Mouse (Mus musculus): ENCODE results near the gene Pltp.
"Not testable (repeated sequence)": the region's sequence is repeated elsewhere in the genome, so short reads cannot be mapped to it uniquely, and the experiment has no call there.

Pltp gene

DNA sequence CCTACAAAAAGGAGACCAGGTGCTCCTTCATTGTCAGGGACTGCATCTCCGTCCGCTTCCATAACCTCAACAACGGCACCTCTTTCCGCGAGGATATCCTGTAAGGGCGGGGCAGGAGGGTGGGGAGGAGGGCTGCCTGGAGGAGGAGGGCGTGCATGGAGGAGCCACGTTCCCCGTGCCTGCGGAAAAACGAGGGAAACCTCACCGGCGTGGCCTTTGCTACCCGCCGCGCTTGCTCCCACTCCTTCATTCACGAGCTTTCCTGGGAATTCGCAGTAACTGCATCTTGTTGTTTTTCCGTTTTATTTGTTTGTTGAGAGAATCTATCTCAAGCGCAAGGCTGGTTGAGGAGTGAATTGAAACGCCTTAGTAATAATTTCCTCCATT, 52.2 kb downstream of the Pltp start:
- no peak for DNase-seq (ENCODE audit: low read depth, low spot score)

DNA sequence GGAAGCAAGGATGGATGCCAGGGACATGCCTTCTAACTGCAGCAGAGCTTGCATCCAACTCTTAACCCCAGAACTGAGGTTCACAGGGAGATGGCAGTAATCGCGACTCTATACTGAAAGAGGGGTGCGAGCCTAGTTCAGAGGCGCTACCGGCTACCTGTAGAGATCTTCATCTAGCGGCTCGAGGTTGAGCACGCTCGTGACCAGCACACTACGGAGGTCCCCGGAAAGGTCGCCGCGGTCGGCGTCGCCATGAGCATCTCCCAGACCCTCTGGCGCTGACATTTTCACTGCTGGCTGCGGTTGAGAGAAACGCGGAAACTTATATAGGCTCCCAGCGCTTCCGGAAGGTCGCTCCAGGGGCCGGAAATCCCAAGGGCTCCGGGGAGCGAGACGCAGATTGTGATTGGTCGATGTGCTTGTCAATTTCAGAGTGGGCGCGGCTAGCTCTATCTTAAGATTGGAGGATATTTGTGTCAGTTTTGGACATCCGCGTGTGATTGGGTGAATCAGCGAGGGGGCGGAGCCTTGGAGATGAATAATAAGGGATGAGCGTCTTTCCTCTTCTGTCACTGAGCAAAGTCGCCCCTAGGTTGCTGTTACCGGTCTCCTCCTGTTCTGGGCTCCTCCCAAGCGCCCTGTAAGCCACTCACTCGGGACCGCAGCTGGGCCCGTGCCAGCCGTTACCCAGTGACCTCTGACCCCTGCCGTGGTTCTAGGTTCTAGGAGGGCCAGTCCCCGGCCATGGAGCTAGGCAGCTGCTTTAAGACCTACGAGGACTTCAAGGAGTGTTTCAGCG, 52.8 kb downstream of the Pltp start, which contains the start of the genes Acot8 and Zswim3:
Gene Acot8, minus strand, starts transcription at position 350 of the 799 bp plus-strand sequence.
Gene Zswim3, plus strand, starts transcription at position 566 of the 799 bp plus-strand sequence.
- DNase-seq (ENCODE audit: low read depth, low spot score), result peak; percentile 99

DNA sequence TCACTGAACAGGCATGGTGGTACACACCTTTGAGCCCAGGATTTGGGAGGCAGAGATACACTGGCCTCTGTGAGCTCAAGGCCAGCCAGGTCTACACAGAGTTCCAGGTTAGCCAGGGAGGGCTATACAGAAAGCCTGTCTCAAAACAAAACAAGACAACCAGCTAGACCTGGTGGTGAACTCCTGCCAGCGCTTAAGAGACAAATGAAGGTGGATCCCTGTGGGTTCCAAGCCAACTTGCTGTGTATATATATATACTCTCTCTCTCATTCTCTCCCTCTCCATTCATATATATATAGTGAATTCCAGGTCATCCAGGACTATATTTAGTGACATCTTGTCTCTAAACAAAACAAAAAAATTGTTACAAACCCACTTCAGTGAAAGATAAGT, 53.6 kb downstream of the Pltp start:
- DNase-seq (ENCODE audit: low read depth, low spot score), result no peak

DNA sequence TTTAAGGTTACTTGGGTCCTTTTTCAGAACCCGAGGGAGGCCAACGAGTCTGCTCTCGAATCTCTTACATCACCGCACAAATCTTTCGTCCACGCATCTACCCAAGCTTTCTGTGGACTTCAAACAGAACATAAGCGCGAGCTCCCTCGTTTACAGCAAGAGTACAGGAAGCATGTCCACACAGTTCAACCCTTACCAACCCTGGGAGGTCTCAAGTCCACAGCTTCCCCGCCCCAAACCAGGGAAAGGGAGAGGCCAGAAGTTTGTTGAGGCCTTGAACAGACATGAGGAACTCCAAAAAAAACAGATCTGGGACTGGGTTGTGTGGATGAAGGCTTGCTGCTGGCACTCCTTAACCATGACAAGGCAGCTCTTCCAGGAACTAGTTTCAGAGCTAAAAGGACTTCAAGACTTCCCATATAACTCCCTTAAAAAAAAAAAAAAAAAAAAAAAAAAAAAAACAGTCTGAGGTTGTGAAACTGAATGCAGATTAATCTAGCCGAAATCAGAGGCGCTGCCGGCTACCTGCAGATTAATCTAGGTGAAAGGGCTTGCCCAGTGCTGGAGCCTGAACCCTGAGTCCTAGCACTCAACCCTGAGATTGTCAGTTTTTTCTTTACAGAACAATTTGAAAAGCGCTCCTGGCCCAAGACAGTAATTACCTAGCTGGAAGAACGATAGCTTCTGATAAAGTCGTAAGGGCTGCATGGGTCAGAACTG, 54.1 kb downstream of the Pltp start:
- DNase-seq (ENCODE audit: low read depth, low spot score), result no peak

DNA sequence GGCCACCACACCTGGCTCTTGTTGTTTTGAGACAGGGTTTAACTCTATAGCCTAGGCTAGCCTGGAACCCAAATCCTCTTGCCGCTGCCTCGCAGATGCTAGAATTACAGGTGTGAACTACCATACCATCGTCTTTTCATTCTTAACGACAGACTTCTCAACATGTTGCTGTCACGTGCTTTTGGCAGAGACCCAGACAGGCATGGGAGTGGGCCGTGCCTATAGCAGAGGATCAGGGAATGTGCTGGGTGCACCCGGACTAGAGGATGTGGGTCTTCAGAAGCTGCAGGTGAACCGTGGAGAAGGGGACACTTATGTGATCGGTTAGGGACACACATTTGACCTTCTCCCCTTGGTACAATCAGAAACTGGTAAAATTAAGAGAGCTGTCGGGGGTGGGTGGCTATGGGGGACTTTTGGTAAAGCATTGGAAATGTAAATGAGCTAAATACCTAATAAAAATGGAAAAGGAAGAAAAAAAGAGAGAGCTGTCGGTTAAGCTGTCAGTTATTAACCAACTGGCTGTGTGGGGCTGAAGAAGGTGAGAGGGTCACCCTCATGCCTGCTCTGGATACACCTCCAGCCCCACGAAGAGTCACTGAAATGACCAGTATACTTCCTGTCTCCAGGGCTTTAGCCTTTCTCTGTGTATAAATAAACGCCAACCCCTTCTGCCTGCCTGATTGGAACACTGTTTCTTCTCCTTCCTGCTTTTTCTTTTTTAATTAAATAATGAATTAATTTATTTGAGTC, 57.1 kb downstream of the Pltp start:
- no peak for DNase-seq (ENCODE audit: low read depth, low spot score)

DNA sequence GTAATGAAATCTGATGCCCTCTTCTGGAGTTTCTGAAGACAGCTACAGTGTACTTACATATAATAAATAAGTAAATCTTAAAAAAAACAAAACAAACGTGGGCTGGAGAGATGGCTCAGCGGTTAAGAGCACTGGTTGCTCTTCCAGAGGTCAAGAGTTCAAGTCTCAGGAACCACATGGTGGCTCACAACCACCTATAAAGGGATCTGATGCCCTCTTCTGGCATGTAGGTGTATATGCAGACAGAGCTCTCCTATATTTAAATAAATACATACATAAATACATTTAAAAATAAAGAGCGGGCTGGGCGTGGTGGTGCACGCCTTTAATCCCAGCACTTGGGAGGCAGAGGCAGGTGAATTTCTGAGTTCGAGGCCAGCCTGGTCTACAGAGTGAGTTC, 59.0 kb downstream of the Pltp start:
- not testable (repeated sequence) for DNase-seq (ENCODE audit: low read depth, low spot score)

DNA sequence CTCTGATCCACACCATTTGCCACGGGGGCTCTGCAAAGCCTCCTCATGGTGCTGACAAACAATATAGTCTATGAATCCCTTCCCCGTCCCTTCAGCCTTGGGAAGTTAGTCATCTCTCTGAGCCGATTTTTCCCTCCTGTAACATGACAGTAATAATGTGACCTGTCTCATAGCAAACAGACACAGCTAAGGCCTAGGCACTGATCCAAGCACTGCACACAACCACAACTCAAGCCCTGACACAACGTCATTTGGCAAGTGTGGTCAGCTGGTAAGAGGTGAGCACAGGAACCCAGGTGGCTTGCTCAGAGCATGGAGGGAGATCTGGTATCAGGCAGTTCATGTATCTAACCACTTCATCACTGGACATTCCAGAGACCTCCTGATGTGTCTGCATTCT, 61.6 kb downstream of the Pltp start:
- no peak for DNase-seq (ENCODE audit: low read depth, low spot score)

DNA sequence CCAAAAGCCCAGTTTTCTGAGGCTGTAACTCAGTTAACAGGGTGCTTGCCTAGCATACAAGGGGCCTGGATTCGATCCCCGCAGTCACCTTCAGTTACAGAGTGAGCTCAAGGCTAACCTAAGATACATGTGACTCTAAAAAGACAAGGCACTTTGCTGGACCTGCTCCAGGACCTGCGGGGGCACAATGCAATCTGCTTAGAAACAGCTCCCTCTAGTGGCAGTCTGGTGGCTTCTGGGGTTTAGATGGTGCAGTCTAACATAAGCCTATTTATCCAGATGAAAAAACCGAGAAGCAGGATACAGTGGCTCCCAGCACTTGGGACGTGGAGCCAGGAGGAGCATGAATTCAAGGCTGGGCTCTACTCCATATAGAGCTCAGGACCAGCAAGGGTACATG, 63.2 kb downstream of the Pltp start:
- peak; percentile 79 for DNase-seq (ENCODE audit: low read depth, low spot score)

DNA sequence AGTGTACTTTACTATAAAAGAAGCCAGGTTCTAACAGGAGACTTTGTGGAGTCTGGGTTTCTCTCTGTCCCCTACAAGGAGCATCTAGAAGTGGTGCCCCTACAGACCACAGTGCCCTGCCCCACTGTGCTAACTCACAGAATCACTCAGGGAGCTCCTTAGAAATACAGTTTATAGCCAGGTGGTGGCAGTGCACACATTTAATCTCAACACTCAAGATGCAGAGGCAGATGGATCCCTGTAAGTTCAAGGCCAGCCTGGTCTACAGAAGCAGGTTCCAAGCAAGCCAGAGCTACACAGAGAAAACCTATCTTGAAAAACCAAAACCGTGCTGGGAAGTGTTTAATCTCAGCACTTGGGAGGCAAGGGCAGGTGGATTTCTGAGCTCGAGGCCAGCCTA, 63.7 kb downstream of the Pltp start:
- no peak for DNase-seq (ENCODE audit: low read depth, low spot score)

DNA sequence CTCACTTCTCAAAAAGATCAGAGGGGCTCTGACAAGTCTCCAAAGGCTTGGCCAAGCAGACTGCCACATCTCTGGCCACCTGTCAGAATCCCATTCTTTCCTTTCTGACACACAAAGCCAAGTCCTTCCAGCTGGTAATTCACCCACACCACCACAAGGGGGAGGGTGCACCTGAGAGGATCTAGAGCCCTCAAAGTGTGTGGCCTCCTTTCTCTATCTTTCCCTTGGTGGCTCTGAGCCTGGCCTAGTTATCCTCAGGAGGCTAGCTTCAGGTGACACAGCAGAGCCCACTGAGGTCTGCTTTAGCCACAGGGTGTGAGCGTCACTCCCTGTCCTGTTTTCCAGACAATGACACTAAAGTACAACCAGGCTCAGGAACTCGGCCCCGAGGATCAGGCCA, 64.3 kb downstream of the Pltp start:
- DNase-seq (ENCODE audit: low read depth, low spot score), result no peak

DNA sequence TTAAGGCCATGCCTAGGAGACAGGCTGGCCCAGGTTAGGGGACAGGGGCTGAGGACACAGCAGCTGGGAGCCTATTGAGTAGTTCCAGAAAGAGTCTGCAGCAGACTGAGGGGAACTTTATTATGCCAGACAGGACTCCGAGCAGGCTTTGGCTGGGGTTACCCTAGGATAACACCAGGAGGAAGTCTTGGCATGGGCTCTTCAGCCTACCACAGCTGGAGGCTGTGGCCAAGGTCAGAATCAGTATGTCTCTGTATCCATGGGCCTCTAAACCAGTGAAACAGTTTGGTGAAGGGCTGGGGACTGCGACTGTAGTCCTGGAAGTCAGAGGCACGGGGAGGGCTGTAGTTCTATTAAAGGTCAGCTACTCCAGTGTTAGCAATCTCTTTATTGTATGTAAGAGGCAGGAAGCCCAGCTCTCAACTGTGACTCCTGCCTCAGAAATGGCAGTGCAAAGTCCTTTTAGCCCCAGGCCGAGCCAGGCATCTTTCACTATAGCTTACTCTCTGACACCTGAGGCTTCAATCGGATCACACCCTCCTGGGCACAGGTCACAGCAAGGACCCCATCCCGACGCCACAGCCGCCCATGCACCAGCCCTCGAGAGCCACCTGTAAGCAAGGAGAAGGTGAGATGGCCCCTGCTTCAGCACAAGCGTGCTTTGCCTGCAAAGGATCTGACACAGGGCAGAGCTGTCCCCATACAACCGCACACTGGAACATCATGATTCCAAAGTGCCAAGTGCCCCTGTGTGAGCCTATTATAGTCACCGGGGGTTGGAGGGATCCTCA, 64.9 kb downstream of the Pltp start:
- no peak for DNase-seq (ENCODE audit: low read depth, low spot score)

DNA sequence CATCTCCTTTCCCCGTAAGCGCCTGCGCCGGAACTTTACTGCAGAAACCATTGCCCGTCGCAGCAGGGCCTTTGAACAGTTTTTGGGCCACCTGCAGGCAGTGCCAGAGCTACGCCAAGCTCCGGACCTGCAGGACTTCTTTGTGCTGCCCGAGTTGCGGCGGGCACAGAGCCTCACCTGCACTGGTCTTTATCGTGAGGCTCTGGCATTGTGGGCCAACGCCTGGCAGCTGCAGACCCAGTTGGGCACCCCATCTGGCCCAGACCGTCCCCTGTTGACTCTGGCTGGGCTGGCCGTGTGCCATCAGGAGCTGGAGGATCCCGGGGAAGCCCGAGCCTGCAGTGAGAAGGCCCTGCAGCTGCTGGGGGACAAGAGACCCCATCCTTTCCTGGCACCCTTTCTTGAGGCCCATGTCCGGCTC, 65.7 kb downstream of the Pltp start:
- no peak for DNase-seq (ENCODE audit: low read depth, low spot score)

DNA sequence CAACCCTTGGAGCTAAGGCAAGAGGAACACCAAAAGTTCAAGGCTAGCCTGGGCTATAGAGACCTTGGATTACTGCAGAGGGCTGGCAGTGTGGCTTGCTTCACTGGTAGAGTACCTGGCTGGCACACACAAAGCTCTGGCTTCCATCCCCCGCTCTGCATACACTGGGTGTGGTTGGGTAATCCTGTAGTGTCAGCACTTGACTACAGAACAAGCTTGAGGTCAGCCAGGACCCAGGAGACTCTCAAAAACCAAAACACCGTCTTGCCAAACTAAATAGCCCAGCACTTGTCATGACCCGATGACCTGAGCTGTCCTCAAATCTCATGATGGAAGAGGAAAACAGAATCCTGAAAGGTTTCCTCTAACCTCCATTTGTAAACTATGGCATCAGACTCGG, 67.1 kb downstream of the Pltp start:
- DNase-seq (ENCODE audit: low read depth, low spot score), result no peak

All from retina, adult 2 months (tissue).